Mouse (Mus musculus) thymus, adult 2 months (tissue): ENCODE data around the gene Mb. TPM values are rescaled to one million over a fixed set of nuclear protein-coding genes. Genes with fewer than 3 reads are reported as not detected.

ENCODE experiments used
- DNase-seq: peaks from one replicate; pipeline ENCODE4 v3.0.0; 2021
- H3K27ac ChIP-seq: fragments of 200-500 bp; 2 replicates; pipeline ENCODE4 v1.5.1; 2012; ENCODE audit warnings: low read length, control low read depth; ENCODE audit not compliant: control insufficient read depth, insufficient read depth
- H3K27me3 ChIP-seq: fragments of 200-500 bp; 2 replicates; pipeline ENCODE4 v1.6.1; 2012; ENCODE audit warnings: mild to moderate bottlenecking, low read length, moderate library complexity, mixed read lengths; ENCODE audit not compliant: control insufficient read depth, insufficient read depth
- H3K36me3 ChIP-seq: fragments of 200-500 bp; 2 replicates; pipeline ENCODE4 v1.6.1; 2012; ENCODE audit warnings: mild to moderate bottlenecking, low read length, moderate library complexity; ENCODE audit not compliant: control insufficient read depth, insufficient read depth
- H3K4me1 ChIP-seq: fragments of 200-500 bp; replicated peaks from 2 replicates; pipeline ENCODE4 v1.6.1; 2012; ENCODE audit warnings: low read length; ENCODE audit not compliant: control insufficient read depth, insufficient read depth
- H3K4me3 ChIP-seq: fragments of 200-500 bp; 2 replicates; pipeline ENCODE4 v1.5.1; 2012; ENCODE audit warnings: mild to moderate bottlenecking, low read length, control low read depth, moderate library complexity; ENCODE audit not compliant: control insufficient read depth, insufficient read depth
- CTCF ChIP-seq: fragments of 200-500 bp; IDR thresholded peaks from 2 replicates; pipeline ENCODE4 v1.5.1; 2012; ENCODE audit warnings: mild to moderate bottlenecking, control low read depth, low read length, moderate library complexity, borderline replicate concordance; ENCODE audit not compliant: control insufficient read depth, poor library complexity, insufficient read depth; ENCODE audit errors: extremely low read depth
- POLR2A ChIP-seq: fragments of 200-500 bp; IDR thresholded peaks from 2 replicates; pipeline ENCODE4 v1.6.1; 2012; ENCODE audit warnings: mild to moderate bottlenecking, low read length, control low read depth, moderate library complexity; ENCODE audit not compliant: control insufficient read depth, poor library complexity, insufficient read depth; ENCODE audit errors: extremely low read depth
- WGBS: fragments of 180-500 bp; shearing (Covaris S2); methylation state at CpG from one replicate; pipeline ENCODE4 v1.1.7; 2018; 5-methylcytosine and 5-hydroxymethylcytosine counted together
- polyA plus RNA-seq: library from polyadenylated mRNA; depleted of rRNA; stranded (reverse); fragments of >200 nt; gene quantifications from 2 replicates; pipeline ENCODE4 v1.2.3, GENCODE M21; 2012

Mb gene
- polyA plus RNA-seq, 1 experiment, result 591 TPM

- H3K27me3 ChIP-seq, result no peaks in the 10 kb centered on the region
- no peak overlapping the region for H3K27ac ChIP-seq
- TF ChIP-seq POLR2A, result no peak
- TF ChIP-seq CTCF, result no peak
- no peak overlapping the region for H3K4me3 ChIP-seq
- H3K36me3 ChIP-seq, result no peaks in the 10 kb centered on the region
- no peak for DNase-seq
- no peaks in the 10 kb centered on the region for H3K4me1 ChIP-seq
- WGBS, result 17% methylated on average over 3 of the region's 3 CpGs
These were observed 9.7 kb downstream of the Mb start for GRCm38 (mm10) chr15:77040784-77041183.

GRCm38 (mm10) chr15:77039211-77039700, 11.2 kb downstream of the Mb start:
- no peak overlapping the region for H3K27ac ChIP-seq
- DNase-seq, result no peak
- H3K36me3 ChIP-seq, result no peaks in the 10 kb centered on the region
- no peaks in the 10 kb centered on the region for H3K27me3 ChIP-seq
- TF ChIP-seq POLR2A (no peak), CTCF (no peak)
- H3K4me3 ChIP-seq, result no peak overlapping the region
- H3K4me1 ChIP-seq, result no peaks in the 10 kb centered on the region
- 84% methylated on average over 9 of the region's 9 CpGs for WGBS

GRCm38 (mm10) chr15:77037278-77038161, 12.9 kb downstream of the Mb start:
- TF ChIP-seq CTCF (no peak), POLR2A (no peak)
- H3K27me3 ChIP-seq, result no peaks in the 10 kb centered on the region
- H3K36me3 ChIP-seq, result no peaks in the 10 kb centered on the region
- H3K4me1 ChIP-seq, result no peaks in the 10 kb centered on the region
- H3K4me3 ChIP-seq, result no peak overlapping the region
- 34% methylated on average over 11 of the region's 11 CpGs for WGBS
- no peak overlapping the region for H3K27ac ChIP-seq
- DNase-seq, result no peak

- 88% methylated on average over 2 of the region's 2 CpGs for WGBS
- Histone ChIP-seq H3K4me3 (no peak overlapping the region), H3K27ac (no peak overlapping the region)
These were observed 13.5 kb downstream of the Mb start for GRCm38 (mm10) chr15:77036989-77037277.

GRCm38 (mm10) chr15:77036320-77036988, 14.0 kb downstream of the Mb start:
- WGBS, result 91% methylated on average over 11 of the region's 11 CpGs
- Histone ChIP-seq H3K4me3 (no peak overlapping the region), H3K27ac (no peak overlapping the region), H3K27me3 (no peaks in the 10 kb centered on the region), H3K4me1 (no peaks in the 10 kb centered on the region), H3K36me3 (no peaks in the 10 kb centered on the region)
- TF ChIP-seq CTCF (no peak), POLR2A (no peak)
- DNase-seq, result no peak

More at GRCm38 (mm10) chr15:77036989-77037277, 13.5 kb downstream of the Mb start:
- H3K36me3 ChIP-seq, result no peaks in the 10 kb centered on the region
- no peaks in the 10 kb centered on the region for H3K4me1 ChIP-seq
- no peak for DNase-seq
- TF ChIP-seq POLR2A, result no peak
- TF ChIP-seq CTCF, result no peak
- H3K27me3 ChIP-seq, result no peaks in the 10 kb centered on the region

GRCm38 (mm10) chr15:77035643-77036042, 14.8 kb downstream of the Mb start:
- no peak for DNase-seq
- H3K36me3 ChIP-seq, result no peaks in the 10 kb centered on the region
- TF ChIP-seq POLR2A (no peak), CTCF (no peak)
- H3K4me3 ChIP-seq, result no peak overlapping the region
- no peaks in the 10 kb centered on the region for H3K4me1 ChIP-seq
- no peaks in the 10 kb centered on the region for H3K27me3 ChIP-seq
- no peak overlapping the region for H3K27ac ChIP-seq
- WGBS, result 90% methylated on average over 3 of the region's 3 CpGs
